Mouse (Mus musculus): ENCODE measurements at regions not wholly inside any gene's neighbourhood (a gene's known extent, or its start where the extent isn't known, plus 50 kb on each side); places are given as distances from the start of the nearest gene placed in this dataset.

GRCm38 (mm10) chr6:107045177-107045576 is 245.3 kb upstream of the Crbn start:
- no peaks in the 10 kb centered on the region for H3K9me3 ChIP-seq
- H3K4me3 ChIP-seq: no peak overlapping the region
- no peak overlapping the region for H3K9ac ChIP-seq (replicated peaks)
- H3K4me1 ChIP-seq: no peaks in the 10 kb centered on the region
- H3K27ac ChIP-seq (replicated peaks): no peak overlapping the region
- no peak overlapping the region for H3K4me2 ChIP-seq (replicated peaks)
- no peaks in the 10 kb centered on the region for H3K27me3 ChIP-seq
- 77% methylated on average over 3 of the region's 3 CpGs for WGBS
- ATAC-seq (replicated peaks): no peak
- no peaks in the 10 kb centered on the region for H3K36me3 ChIP-seq

GRCm38 (mm10) chr6:107051604-107052003 is 251.7 kb upstream of the Crbn start:
- WGBS: 97% methylated on average over 1 of the region's 1 CpGs
- H3K27ac ChIP-seq (replicated peaks): no peak overlapping the region
- no peak overlapping the region for H3K4me2 ChIP-seq (replicated peaks)
- no peaks in the 10 kb centered on the region for H3K4me1 ChIP-seq
- no peaks in the 10 kb centered on the region for H3K9me3 ChIP-seq
- H3K4me3 ChIP-seq: no peak overlapping the region
- no peaks in the 10 kb centered on the region for H3K36me3 ChIP-seq
- H3K27me3 ChIP-seq: no peaks in the 10 kb centered on the region
- H3K9ac ChIP-seq (replicated peaks): no peak overlapping the region
- no peak for ATAC-seq (replicated peaks)

GRCm38 (mm10) chr6:107052180-107052579 is 252.3 kb upstream of the Crbn start:
- Histone ChIP-seq H3K36me3 (no peaks in the 10 kb centered on the region), H3K9me3 (no peaks in the 10 kb centered on the region), H3K4me2 (replicated peaks) (no peak overlapping the region), H3K27ac (replicated peaks) (no peak overlapping the region), H3K9ac (replicated peaks) (no peak overlapping the region), H3K4me3 (no peak overlapping the region), H3K4me1 (no peaks in the 10 kb centered on the region), H3K27me3 (no peaks in the 10 kb centered on the region)
- WGBS: 38% methylated on average over 1 of the region's 1 CpGs
- ATAC-seq (replicated peaks): no peak

- H3K27me3 ChIP-seq: no peaks in the 10 kb centered on the region
- no peak overlapping the region for H3K9ac ChIP-seq (replicated peaks)
- H3K4me2 ChIP-seq (replicated peaks): no peak overlapping the region
- H3K4me1 ChIP-seq: no peaks in the 10 kb centered on the region
- 77% methylated on average over 3 of the region's 3 CpGs for WGBS
- no peaks in the 10 kb centered on the region for H3K36me3 ChIP-seq
- H3K27ac ChIP-seq (replicated peaks): no peak overlapping the region
- H3K4me3 ChIP-seq: no peak overlapping the region
- no peak for ATAC-seq (replicated peaks)
- no peaks in the 10 kb centered on the region for H3K9me3 ChIP-seq
Measured at GRCm38 (mm10) chr6:107059001-107059765, 259.3 kb upstream of the Crbn start.

GRCm38 (mm10) chr6:107062886-107063565 is 263.1 kb upstream of the Crbn start:
- ATAC-seq (replicated peaks): no peak
- Histone ChIP-seq H3K9me3 (no peaks in the 10 kb centered on the region), H3K9ac (replicated peaks) (no peak overlapping the region), H3K27ac (replicated peaks) (no peak overlapping the region), H3K4me3 (no peak overlapping the region), H3K36me3 (no peaks in the 10 kb centered on the region), H3K4me2 (replicated peaks) (no peak overlapping the region), H3K27me3 (no peaks in the 10 kb centered on the region), H3K4me1 (no peaks in the 10 kb centered on the region)
- 92% methylated on average over 6 of the region's 6 CpGs for WGBS

GRCm38 (mm10) chr6:107070441-107070840 is 270.6 kb upstream of the Crbn start:
- H3K36me3 ChIP-seq: no peaks in the 10 kb centered on the region
- no peak overlapping the region for H3K9ac ChIP-seq (replicated peaks)
- ATAC-seq (replicated peaks): no peak
- WGBS: 95% methylated on average over 7 of the region's 7 CpGs
- no peak overlapping the region for H3K4me3 ChIP-seq
- no peak overlapping the region for H3K4me2 ChIP-seq (replicated peaks)
- H3K27me3 ChIP-seq: no peaks in the 10 kb centered on the region
- H3K4me1 ChIP-seq: no peaks in the 10 kb centered on the region
- H3K9me3 ChIP-seq: no peaks in the 10 kb centered on the region
- H3K27ac ChIP-seq (replicated peaks): no peak overlapping the region

- H3K9ac ChIP-seq (replicated peaks): no peak overlapping the region
- H3K4me2 ChIP-seq (replicated peaks): no peak overlapping the region
- ATAC-seq (replicated peaks): no peak
- no peaks in the 10 kb centered on the region for H3K9me3 ChIP-seq
- H3K27me3 ChIP-seq: no peaks in the 10 kb centered on the region
- H3K4me1 ChIP-seq: no peaks in the 10 kb centered on the region
- H3K27ac ChIP-seq (replicated peaks): no peak overlapping the region
- no peak overlapping the region for H3K4me3 ChIP-seq
- H3K36me3 ChIP-seq: no peaks in the 10 kb centered on the region
Measured at GRCm38 (mm10) chr6:107092600-107092999, 292.7 kb upstream of the Crbn start.

GRCm38 (mm10) chr6:107128716-107129115 is 328.8 kb upstream of the Crbn start:
- 84% methylated on average over 1 of the region's 1 CpGs for whole genome bisulfite sequencing
- Histone ChIP-seq H3K27ac (replicated peaks) (no peak overlapping the region), H3K4me3 (no peak overlapping the region), H3K9ac (replicated peaks) (no peak overlapping the region), H3K4me2 (replicated peaks) (no peak overlapping the region), H3K27me3 (no peaks in the 10 kb centered on the region), H3K36me3 (no peaks in the 10 kb centered on the region), H3K9me3 (no peaks in the 10 kb centered on the region), H3K4me1 (no peaks in the 10 kb centered on the region)
- no peak for ATAC-seq (replicated peaks)

GRCm38 (mm10) chr6:107167736-107168491 is 361.7 kb upstream of the Lrrn1 start:
- Histone ChIP-seq H3K4me3 (no peak overlapping the region), H3K4me1 (no peaks in the 10 kb centered on the region), H3K9ac (replicated peaks) (no peak overlapping the region), H3K4me2 (replicated peaks) (no peak overlapping the region), H3K36me3 (no peaks in the 10 kb centered on the region), H3K27ac (replicated peaks) (no peak overlapping the region), H3K27me3 (no peaks in the 10 kb centered on the region), H3K9me3 (no peaks in the 10 kb centered on the region)
- ATAC-seq (replicated peaks): no peak
- 69% methylated on average over 3 of the region's 3 CpGs for WGBS

GRCm38 (mm10) chr6:107218309-107218708 is 311.3 kb upstream of the Lrrn1 start:
- H3K9ac ChIP-seq (replicated peaks): no peak overlapping the region
- WGBS: 52% methylated on average over 2 of the region's 2 CpGs
- no peak overlapping the region for H3K4me2 ChIP-seq (replicated peaks)
- no peaks in the 10 kb centered on the region for H3K4me1 ChIP-seq
- no peaks in the 10 kb centered on the region for H3K9me3 ChIP-seq
- no peak overlapping the region for H3K4me3 ChIP-seq
- no peaks in the 10 kb centered on the region for H3K36me3 ChIP-seq
- H3K27ac ChIP-seq (replicated peaks): no peak overlapping the region
- H3K27me3 ChIP-seq: no peaks in the 10 kb centered on the region
- ATAC-seq (replicated peaks): no peak

- H3K9me3 ChIP-seq: no peaks in the 10 kb centered on the region
- no peaks in the 10 kb centered on the region for H3K27me3 ChIP-seq
- H3K4me2 ChIP-seq (replicated peaks): no peak overlapping the region
- WGBS: 70% methylated on average over 4 of the region's 4 CpGs
- H3K36me3 ChIP-seq: no peaks in the 10 kb centered on the region
- H3K4me3 ChIP-seq: no peak overlapping the region
- no peak overlapping the region for H3K9ac ChIP-seq (replicated peaks)
- ATAC-seq (replicated peaks): no peak
- H3K4me1 ChIP-seq: no peaks in the 10 kb centered on the region
- no peak overlapping the region for H3K27ac ChIP-seq (replicated peaks)
Measured at GRCm38 (mm10) chr6:107218721-107219120, 310.8 kb upstream of the Lrrn1 start.

GRCm38 (mm10) chr6:107222602-107223001 is 307.0 kb upstream of the Lrrn1 start:
- 55% methylated on average over 3 of the region's 3 CpGs for WGBS
- Histone ChIP-seq H3K4me1 (no peaks in the 10 kb centered on the region), H3K27ac (replicated peaks) (no peak overlapping the region), H3K4me3 (no peak overlapping the region), H3K9me3 (no peaks in the 10 kb centered on the region), H3K9ac (replicated peaks) (no peak overlapping the region), H3K4me2 (replicated peaks) (no peak overlapping the region), H3K36me3 (no peaks in the 10 kb centered on the region), H3K27me3 (no peaks in the 10 kb centered on the region)
- ATAC-seq (replicated peaks): no peak
